Mouse (Mus musculus) limb, embryonic 11.5 days (tissue): ENCODE data around the gene Twnk. TPM values are rescaled to one million over a fixed set of nuclear protein-coding genes. Genes with fewer than 3 reads are reported as not detected.

ENCODE experiments used
- ATAC-seq: fragments of 200-750 bp; cut with Nextera tagmentation; 2 replicates; pipeline ENCODE4 v1.8.0; 2017; ENCODE audit warnings: low read depth; ENCODE audit not compliant: insufficient number of reproducible peaks, low FRiP score, low TSS enrichment
- DNase-seq: peaks from one replicate; pipeline ENCODE4 v3.0.0-alpha.2; 2015; ENCODE audit warnings: low spot score
- H3K27ac ChIP-seq: fragments of 300-500 bp; sonication (generic); replicated peaks from 2 replicates; pipeline ENCODE4 v1.5.1; 2014; ENCODE audit warnings: low read depth, mild to moderate bottlenecking, low read length
- H3K27me3 ChIP-seq: fragments of 300-500 bp; sonication (generic); 2 replicates; pipeline ENCODE4 v1.6.1; 2014; ENCODE audit warnings: mild to moderate bottlenecking, low read length, mixed read lengths; ENCODE audit not compliant: control insufficient read depth, insufficient read depth
- H3K36me3 ChIP-seq: fragments of 300-500 bp; sonication (generic); 2 replicates; pipeline ENCODE4 v1.6.1; 2014; ENCODE audit warnings: mild to moderate bottlenecking, low read length, moderate library complexity, mixed read lengths; ENCODE audit not compliant: control insufficient read depth, insufficient read depth
- H3K4me1 ChIP-seq: fragments of 300-500 bp; sonication (generic); 2 replicates; pipeline ENCODE4 v1.6.1; 2014; ENCODE audit warnings: low read length, mixed read lengths; ENCODE audit not compliant: control insufficient read depth, insufficient read depth
- H3K4me2 ChIP-seq: fragments of 300-500 bp; sonication (generic); 2 replicates; pipeline ENCODE4 v1.6.1; 2014; ENCODE audit warnings: low read depth, mild to moderate bottlenecking, moderate library complexity; ENCODE audit not compliant: severe bottlenecking
- H3K4me3 ChIP-seq: fragments of 300-500 bp; sonication (generic); 2 replicates; pipeline ENCODE4 v1.5.1; 2014; ENCODE audit warnings: low read depth, low read length
- H3K9ac ChIP-seq: fragments of 300-500 bp; sonication (generic); 2 replicates; pipeline ENCODE4 v1.6.1; 2014; ENCODE audit warnings: mild to moderate bottlenecking, low read length
- H3K9me3 ChIP-seq: fragments of 300-500 bp; sonication (generic); 2 replicates; pipeline ENCODE4 v1.6.1; 2016; ENCODE audit warnings: low read length; ENCODE audit not compliant: control insufficient read depth
- WGBS: fragments of 180-500 bp; shearing (Covaris S2); extraction: QIAGEN DNeasy Blood & Tissue Kit; methylation state at CpG from one replicate; pipeline ENCODE4 v1.1.7; 2014; 5-methylcytosine and 5-hydroxymethylcytosine counted together
- polyA plus RNA-seq: library from polyadenylated mRNA; unstranded; fragments of >200 nt; fragmentation: Nextera tagmentation; extraction: Ambion mirVana; gene quantifications from 2 replicates; pipeline ENCODE4 v1.2.1, GENCODE M21; 2014

Gene Twnk
- polyA plus RNA-seq, 1 experiment from 2014 or later: 19.0 TPM

GRCm38 (mm10) chr19:44992246-44992645 is 13.2 kb upstream of the Twnk start:
- no peaks in the 10 kb centered on the region for H3K27me3 ChIP-seq
- no peak overlapping the region for H3K9ac ChIP-seq
- WGBS: 34% methylated on average over 7 of the region's 7 CpGs
- H3K27ac ChIP-seq: no peak overlapping the region
- no peak overlapping the region for H3K4me2 ChIP-seq
- H3K4me3 ChIP-seq: no peak overlapping the region
- ATAC-seq (no peak), DNase-seq (no peak)
- no peaks in the 10 kb centered on the region for H3K36me3 ChIP-seq
- H3K4me1 ChIP-seq: peaks cover 15% of the 10 kb centered on the region
- H3K9me3 ChIP-seq: no peaks in the 10 kb centered on the region

DNA sequence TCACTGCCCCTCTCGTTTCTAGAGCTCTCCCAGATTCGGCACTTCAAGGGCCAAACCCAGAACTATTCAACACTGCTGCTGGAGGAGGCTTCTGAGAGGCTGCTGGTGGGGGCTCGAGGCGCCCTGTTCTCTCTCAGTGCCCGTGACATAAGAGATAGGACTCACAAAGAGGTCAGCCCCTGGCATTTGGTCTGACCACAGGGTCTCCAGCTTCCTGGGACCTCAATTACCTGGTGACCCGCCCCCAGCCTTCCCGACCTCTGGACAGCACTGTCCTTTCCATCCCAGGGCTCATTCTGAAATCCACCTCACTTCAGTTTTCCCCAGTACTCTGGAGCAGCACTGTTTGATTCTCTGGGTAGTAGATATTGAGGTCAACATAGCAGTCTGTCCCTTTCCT is 12.8 kb upstream of the Twnk start:
- no peaks in the 10 kb centered on the region for H3K27me3 ChIP-seq
- H3K4me1 ChIP-seq: peaks cover 15% of the 10 kb centered on the region
- no peak overlapping the region for H3K27ac ChIP-seq
- no peak for DNase-seq
- H3K4me3 ChIP-seq: no peak overlapping the region
- ATAC-seq: no peak
- H3K9me3 ChIP-seq: no peaks in the 10 kb centered on the region
- 43% methylated on average over 7 of the region's 7 CpGs for WGBS
- H3K9ac ChIP-seq: no peak overlapping the region
- no peak overlapping the region for H3K4me2 ChIP-seq
- H3K36me3 ChIP-seq: peaks cover 1% of the 10 kb centered on the region; the same call in 1 of the 2 replicates

- peaks cover 6% of the 10 kb centered on the region; the same call in 1 of the 2 replicates for H3K36me3 ChIP-seq
- WGBS: 80% methylated on average over 11 of the region's 11 CpGs
- no peaks in the 10 kb centered on the region for H3K27me3 ChIP-seq
- no peaks in the 10 kb centered on the region for H3K4me1 ChIP-seq
- H3K9me3 ChIP-seq: no peaks in the 10 kb centered on the region
- DNase-seq (no peak), ATAC-seq (no peak)
- no peak overlapping the region for H3K4me2 ChIP-seq
- H3K4me3 ChIP-seq: no peak overlapping the region
- H3K9ac ChIP-seq: no peak overlapping the region
- no peak overlapping the region for H3K27ac ChIP-seq
Observed at GRCm38 (mm10) chr19:44997786-44998185, 7.7 kb upstream of the Twnk start.

- Histone ChIP-seq H3K4me3 (no peak overlapping the region), H3K36me3 (peaks cover 9% of the 10 kb centered on the region; the same call in 1 of the 2 replicates), H3K27me3 (no peaks in the 10 kb centered on the region), H3K27ac (no peak overlapping the region), H3K9me3 (no peaks in the 10 kb centered on the region), H3K9ac (no peak overlapping the region), H3K4me2 (no peak overlapping the region), H3K4me1 (no peaks in the 10 kb centered on the region)
- DNase-seq (no peak), ATAC-seq (no peak)
- 86% methylated on average over 8 of the region's 8 CpGs for WGBS
Observed at GRCm38 (mm10) chr19:44999647-45000046, 5.8 kb upstream of the Twnk start.

GRCm38 (mm10) chr19:45002301-45002700 is 3.2 kb upstream of the Twnk start:
- ATAC-seq: no peak
- Histone ChIP-seq H3K4me3 (no peak overlapping the region), H3K27ac (no peak overlapping the region), H3K9me3 (no peaks in the 10 kb centered on the region), H3K4me1 (peaks cover 10% of the 10 kb centered on the region), H3K4me2 (no peak overlapping the region), H3K9ac (no peak overlapping the region), H3K36me3 (peaks cover 9% of the 10 kb centered on the region; the same call in 1 of the 2 replicates), H3K27me3 (no peaks in the 10 kb centered on the region)
- 59% methylated on average over 3 of the region's 3 CpGs for WGBS
- no peak for DNase-seq

- H3K4me1 ChIP-seq: peaks cover 10% of the 10 kb centered on the region
- H3K36me3 ChIP-seq: 0 out of 2 replicates have a peak, but pooled peaks cover 5% of the 10 kb centered on the region
- DNase-seq (no peak), ATAC-seq (no peak)
- H3K4me3 ChIP-seq: no peak overlapping the region
- no peak overlapping the region for H3K9ac ChIP-seq
- no peak overlapping the region for H3K4me2 ChIP-seq
- no peak overlapping the region for H3K27ac ChIP-seq
- no peaks in the 10 kb centered on the region for H3K27me3 ChIP-seq
- no peaks in the 10 kb centered on the region for H3K9me3 ChIP-seq
- WGBS: 90% methylated on average over 7 of the region's 7 CpGs
Observed at GRCm38 (mm10) chr19:45003740-45004516, 1.5 kb upstream of the Twnk start.

DNA sequence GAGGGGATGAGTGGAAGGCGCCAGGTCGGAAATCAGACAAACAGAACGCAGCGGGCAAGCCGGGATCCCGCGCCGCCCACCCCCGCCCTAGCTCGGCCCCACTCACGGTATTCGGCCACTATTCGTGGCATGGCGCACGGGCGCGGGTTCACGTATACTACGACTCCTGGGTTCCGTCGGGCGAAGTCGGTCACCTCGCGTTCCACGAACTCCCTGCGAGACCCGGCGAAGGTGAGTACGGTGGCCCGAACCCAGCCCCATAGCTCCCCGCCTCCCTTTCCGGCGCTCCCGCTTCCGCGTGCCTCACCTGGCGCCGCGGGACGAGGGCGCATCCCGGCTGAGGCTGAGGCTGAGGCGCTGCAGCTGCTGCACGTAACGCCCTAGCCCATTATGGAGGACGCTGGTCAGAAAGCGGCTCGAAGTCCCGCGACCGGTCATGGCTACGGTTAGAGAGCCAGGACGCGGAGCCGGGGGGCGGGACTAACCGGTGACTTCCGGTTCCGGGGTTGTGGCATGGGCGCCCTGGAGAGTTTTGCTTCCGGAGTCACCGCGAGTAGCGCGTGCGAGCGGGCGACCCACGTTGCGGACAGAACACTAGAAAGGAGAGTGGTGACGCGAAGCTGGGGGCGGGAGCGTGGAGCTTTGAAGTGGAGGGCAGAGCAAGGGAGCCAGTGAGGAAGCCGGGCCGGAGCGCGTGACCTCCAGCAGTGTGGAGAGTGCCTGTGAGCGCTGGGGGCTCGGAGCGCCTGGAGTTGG is 672 bp downstream of the Twnk start, which contains the start of gene Mrpl43:
Gene Mrpl43 (minus strand): TSS at position 486 of the 756 bp plus-strand sequence.
- WGBS: under 1% methylated on average over 81 of the region's 82 CpGs
- DNase-seq (peak; percentile 97), ATAC-seq (peak; percentile 83)
- Histone ChIP-seq H3K36me3 (peaks cover 13% of the 10 kb centered on the region), H3K27me3 (no peaks in the 10 kb centered on the region), H3K27ac (peak within 1 kb of the TSS; percentile 56; the same call in 1 of the 2 replicates), H3K4me3 (peak within 1 kb of the TSS; percentile 99), H3K9me3 (no peaks in the 10 kb centered on the region), H3K9ac (peak within 1 kb of the TSS; percentile 85), H3K4me2 (peak within 1 kb of the TSS; percentile 94), H3K4me1 (peaks cover 10% of the 10 kb centered on the region)

DNA sequence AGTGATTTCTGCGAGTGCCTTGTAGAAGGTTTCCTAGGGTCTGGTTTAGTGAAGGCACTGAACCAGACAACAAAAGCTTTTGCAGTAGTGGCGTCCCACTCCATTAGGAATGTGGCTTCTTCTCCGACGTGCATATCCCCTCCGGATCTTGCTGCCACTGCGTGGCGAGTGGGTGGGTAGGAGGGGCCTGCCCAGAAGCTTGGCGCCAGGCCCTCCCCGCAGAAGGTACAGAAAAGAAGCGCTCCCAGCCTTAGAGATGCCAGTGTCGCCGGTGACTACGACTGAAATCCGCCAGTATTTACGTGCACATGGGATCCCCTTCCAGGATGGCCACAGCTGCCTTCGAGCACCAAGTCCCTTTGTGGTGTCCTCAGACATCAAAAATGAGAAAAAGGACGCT is 1.6 kb downstream of the Twnk start:
- peaks cover 13% of the 10 kb centered on the region for H3K36me3 ChIP-seq
- no peaks in the 10 kb centered on the region for H3K9me3 ChIP-seq
- WGBS: 49% methylated on average over 17 of the region's 17 CpGs
- DNase-seq (no peak), ATAC-seq (no peak)
- H3K4me3 ChIP-seq: peak overlapping the region; percentile 99
- H3K4me1 ChIP-seq: peaks cover 10% of the 10 kb centered on the region
- peak overlapping the region; percentile 85 for H3K9ac ChIP-seq
- peak overlapping the region; percentile 94 for H3K4me2 ChIP-seq
- peak overlapping the region; percentile 56; the same call in 1 of the 2 replicates for H3K27ac ChIP-seq
- no peaks in the 10 kb centered on the region for H3K27me3 ChIP-seq
